Mouse (Mus musculus): ENCODE data around the gene Rnf31. TPM values are rescaled to one million over a fixed set of nuclear protein-coding genes. Genes with fewer than 3 reads are reported as not detected.

Rnf31 gene
- total RNA-seq, 2 experiments from 2014 or later: 38.0 to 43.0 TPM

DNA sequence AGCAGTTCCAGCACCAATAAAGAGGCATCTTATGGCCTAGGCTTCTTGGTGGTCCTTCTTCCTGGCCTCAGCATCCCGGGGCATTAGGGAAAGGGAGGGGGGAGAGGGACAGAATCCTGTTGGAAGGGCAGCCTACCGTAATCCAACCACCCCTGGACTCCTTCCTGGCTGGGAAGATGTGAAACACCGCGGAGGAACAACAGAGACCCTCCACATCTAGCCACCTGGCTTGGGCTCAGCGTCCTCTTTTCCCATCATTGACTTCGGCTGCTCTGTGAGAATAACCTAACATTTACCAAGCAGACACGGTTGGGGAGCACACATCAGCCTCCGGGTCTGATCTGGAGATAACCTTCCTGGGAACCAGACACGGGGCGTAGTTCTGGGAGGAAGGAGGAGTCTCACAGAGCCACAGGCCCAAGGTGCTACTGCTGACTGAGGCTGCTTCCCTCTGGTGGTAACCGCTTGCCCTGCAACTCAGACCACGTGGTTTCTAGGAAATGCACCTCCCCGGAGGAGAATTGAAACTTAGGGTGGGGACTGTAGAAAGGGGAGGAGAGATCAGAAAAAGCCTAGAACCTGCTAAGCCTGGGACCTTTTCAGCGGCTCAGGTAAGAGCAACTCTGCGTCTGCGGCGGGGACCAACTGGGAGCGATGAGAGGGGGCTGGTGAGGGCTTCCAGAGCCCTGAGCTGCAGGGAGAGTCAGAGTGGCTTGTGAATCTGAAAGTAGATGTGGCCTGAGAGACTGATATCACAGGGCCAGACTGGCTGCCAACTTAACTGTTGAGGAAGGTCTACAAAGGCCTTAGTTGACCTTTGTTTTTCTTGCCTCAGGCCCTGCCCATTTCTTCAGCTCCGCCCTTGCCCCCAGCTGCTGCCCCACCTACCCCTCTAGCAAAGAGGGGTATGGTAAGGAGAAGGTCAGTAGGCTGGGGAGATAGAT lies 12.4 kb downstream of the Rnf31 start:
- peak; percentile 80 to 90 for DNase-seq (ENCODE audit: low spot score in 2 of 2)

DNA sequence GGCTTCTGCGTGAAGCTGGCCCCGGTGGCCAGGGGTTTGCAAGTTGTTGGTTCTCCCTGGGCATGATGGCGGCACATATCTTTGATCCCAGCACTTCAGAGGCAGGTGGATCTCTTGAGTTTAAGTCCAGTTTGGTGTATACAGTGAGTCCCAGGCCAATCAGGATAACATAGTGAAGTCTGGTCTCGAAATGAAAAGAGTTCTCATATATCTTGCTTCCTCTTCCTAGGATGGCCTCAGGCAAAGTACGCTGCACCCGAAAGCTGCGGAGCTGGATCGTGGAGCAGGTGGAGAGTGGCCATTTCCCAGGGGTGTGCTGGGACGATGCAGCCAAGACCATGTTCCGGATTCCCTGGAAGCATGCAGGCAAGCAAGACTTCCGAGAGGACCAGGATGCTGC lies 13.3 kb downstream of the Rnf31 start:
- no peak for DNase-seq (ENCODE audit: low spot score in 2 of 2)

DNA sequence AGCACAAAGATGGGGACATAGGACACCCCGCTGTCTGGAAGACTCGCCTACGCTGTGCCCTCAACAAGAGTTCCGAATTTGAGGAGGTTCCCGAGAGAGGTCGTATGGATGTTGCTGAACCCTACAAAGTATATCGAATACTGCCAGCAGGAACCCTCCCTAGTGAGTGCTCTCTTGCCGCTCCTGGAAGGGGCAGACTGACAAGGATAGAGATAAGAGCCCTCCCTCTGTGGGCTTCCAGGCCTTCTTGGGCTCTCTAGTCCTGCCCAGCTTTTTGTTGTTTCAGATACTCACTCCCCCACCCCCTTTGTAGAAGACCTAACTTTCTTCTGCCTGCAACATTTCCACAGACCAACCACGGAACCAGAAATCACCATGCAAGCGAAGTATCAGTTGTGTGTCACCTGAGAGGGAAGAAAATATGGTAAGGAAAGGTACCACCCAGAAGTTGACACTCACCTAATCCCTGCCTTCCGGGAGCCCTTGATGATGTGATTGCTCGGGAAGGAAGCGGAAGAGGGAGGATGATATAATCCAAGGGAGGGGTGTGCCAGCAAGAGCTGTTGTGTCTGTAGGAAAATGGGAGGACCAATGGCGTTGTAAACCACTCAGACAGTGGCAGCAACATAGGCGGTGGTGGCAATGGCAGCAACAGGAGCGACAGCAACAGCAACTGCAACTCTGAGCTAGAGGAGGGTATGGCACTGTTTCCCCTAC lies 14.4 kb downstream of the Rnf31 start:
- DNase-seq (ENCODE audit: low spot score in 2 of 2): no peak

DNA sequence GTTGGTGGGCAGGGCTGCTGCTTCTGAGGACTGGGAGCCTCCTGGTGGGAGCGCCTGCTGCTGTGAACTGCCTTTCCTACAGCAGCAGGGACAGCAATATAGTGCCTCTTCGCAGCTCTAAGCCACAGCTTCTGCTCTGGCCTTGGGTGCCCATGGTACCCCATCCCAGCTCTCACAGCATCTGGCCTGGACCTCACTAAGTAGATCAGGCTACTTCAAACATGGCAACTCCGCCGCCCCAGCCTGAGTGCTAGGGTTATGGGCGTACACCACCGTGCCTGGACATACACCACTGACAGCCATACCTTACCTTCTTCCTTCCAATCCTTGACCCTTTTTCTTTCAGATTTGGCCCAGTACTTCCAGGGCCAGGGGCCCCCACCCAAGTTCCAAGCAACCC lies 16.8 kb downstream of the Rnf31 start:
- DNase-seq (ENCODE audit: low spot score in 2 of 2): no peak

DNA sequence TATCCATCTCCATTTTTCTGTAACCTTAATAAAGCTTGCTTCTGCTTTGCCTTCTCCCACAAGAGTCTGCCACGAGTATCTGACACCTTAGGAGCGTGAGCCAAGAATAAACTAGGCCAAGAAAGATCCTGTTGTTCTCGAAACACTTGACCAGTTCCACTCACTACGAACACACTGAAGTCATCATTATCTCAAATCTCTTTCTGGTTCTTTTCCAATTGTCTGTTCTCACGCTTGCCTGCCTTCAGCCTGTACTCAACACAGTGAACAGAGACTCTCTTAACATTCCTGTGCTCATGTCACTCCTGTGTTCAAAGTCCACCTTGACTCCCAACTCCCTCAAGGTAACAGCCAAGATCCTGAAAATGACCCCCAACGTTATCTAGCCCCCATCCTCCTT lies 21.8 kb downstream of the Rnf31 start:
- no peak for DNase-seq (ENCODE audit: low spot score in 2 of 2)

DNA sequence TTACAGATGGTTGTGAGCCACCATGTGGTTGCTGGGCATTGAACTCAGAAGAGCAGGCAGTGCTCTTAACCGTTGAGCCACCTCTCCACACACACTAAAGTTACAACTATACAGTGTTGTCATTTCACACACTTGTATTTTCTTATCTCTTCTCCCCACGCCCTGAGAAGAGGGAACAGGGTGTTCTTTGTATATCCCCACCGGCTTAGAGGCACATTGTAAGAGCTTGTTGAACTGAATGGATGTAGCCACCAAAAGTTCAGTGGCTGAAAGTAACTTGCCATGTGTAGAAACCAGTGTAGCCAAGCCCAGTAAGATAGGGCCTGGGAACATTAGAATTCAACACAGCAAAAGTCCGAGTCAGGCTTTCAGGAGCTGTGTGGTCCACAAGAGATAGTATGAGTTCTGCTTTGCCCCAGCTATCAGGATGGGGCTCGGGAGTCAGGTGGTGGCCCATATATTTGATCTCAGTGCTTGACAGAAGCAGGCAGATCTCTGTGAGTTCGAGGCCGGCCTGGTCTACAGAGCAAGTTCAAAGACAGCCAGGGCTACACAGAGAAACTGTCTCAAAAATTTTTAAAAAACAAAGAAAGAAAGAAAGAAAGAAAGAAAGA lies 23.2 kb downstream of the Rnf31 start:
- no peak for DNase-seq (ENCODE audit: low spot score in 2 of 2)

DNA sequence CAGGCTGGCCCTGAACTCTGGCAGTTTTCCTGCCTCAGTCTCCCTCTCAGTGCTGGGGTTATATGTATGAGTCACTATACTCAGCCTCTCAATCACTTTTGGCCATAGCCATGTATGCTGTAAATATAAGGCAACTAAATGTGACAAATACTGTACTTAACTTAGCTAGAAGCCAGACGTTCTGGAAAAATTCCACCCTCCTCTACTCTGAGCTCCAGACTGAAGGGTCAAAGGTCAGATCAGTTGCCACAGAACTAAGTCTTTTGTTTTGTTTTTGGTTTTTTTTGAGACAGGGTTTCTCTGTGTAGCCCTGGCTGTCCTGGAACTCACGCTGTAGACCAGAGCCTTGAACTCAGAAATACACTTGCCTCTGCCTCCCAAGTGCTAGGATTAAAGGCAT lies 24.4 kb downstream of the Rnf31 start:
- DNase-seq (ENCODE audit: low spot score in 2 of 2): no peak

DNA sequence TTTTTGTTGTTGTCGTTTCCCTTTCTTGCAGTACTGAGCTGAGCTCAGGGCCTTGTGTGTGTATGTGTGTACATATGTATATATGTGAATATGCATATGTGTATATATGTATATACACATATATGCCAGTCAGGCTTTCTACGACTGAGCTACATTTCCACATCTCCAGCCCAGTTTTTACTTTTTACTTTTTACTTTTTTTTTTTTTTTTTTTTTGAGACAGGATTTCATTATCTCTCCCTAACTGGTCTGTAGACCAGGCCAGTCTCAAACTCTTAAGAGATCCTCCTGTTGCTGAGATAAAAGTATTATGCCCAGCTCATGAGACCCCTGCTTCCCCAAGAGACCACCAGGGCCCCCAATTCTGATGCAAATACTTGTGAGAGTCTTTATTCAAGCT lies 25.3 kb downstream of the Rnf31 start:
- no peak for DNase-seq (ENCODE audit: low spot score in 2 of 2)

DNA sequence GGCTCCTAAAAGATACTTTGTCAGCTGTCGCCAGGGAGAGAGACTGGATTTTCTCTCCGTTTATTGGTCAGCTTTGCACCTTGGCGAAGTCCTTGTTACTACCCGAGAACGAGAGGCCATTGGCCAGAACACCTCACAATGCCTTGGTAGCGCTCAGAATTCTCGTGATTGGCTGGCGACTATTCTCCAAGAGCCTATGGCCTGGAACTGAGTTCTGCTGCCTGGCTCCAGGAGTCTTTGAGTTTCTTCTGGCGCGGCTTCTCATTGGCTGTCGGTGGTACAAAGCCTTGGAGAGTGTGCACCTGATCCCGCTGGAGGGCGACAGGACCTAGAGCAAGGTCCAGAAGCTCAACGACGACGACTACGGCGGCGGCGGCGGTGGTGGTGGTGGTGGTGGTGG lies 26.3 kb downstream of the Rnf31 start, which contains the start of gene Rec8:
Rec8 (plus strand) TSS at position 216 of the 400 bp plus-strand sequence.
- DNase-seq (ENCODE audit: low spot score in 2 of 2): no peak

DNA sequence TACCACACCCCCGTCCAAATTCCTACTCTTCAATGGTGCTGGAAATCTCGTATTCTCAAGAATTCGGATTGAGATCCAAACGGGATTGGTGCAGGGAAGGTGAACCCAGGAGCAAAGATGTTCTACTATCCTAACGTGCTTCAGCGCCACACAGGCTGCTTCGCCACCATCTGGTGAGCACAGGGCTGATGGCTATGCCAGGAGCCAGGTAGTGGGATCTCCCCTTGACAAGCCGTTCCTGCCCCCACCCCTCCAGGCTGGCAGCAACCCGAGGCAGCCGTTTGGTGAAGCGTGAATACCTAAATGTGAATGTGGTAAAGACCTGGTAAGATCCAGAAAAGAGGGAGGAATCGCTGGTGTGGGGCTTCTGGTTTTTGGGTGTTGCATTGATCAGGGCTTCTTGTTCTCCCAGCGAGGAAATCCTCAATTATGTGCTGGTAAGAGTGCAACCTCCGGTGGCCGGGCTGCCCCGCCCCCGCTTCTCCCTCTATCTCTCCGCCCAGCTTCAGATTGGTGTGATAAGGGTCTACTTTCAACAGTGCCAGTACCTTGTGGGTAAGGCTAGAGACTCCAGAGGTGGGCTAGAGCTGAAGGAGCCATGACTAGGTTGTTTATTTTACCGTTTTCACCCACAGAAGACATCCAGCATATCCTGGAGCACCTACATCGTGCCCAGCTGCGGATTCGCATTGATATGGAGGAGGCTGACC lies 27.1 kb downstream of the Rnf31 start:
- DNase-seq (ENCODE audit: low spot score in 2 of 2): no peak

DNA sequence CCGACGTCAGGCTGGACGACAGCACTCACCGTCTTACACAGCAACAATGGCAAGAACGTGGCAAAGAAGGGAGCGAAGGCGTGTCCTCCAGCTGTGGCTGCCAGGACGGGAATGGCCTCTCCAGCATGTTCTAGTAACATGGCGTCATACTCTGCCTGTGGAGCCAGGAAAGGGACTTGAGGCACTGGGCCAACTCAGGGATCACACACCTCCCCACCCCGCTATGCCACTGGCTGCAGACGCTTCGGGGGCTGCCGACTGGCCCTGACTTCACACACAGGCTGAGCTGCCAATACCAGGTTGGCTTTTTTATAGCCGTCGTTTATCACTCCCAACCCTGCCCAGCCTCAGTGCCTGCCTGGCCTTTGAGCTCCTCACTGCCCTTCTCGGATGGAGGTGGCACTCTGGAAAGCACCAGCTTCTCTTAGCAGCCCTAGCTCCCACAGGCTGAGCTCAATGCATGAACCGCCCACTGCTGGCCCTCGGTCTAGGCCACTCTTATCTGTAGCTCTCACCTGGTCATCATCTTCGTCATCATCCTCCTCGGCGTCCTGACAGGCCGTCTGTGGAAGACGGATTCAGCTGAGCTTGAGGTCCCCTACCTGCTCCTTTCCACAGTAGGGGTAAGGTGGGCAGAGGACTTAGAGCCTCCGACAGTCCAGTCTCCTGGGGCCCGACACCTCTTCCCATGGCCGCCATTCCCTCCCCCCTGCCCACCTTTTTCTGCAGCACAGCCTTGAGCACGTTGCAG lies 36.7 kb downstream of the Rnf31 start:
- DNase-seq (ENCODE audit: low spot score in 2 of 2): no peak

DNA sequence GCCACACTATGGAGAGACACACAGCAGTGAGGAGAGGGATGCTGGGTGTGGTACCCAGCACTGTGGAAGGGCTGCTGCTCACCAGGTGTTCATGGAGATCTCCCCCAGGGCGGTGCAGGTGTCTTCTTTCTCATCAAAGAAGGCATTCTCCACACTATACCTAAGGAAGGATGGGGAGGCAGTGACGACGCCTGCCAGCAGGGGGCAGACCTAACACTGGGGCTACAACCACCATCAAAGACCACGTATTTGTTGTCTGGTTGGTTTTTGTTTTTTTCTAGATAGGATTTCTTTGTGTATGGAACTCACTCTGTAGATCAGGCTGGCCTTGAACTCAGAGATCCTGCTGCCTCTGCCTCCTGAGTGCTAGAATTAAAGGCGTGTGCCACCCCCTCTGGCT lies 37.8 kb downstream of the Rnf31 start:
- peak in 1 of 2 experiments; percentile 48 for DNase-seq (ENCODE audit: low spot score in 2 of 2)

DNA sequence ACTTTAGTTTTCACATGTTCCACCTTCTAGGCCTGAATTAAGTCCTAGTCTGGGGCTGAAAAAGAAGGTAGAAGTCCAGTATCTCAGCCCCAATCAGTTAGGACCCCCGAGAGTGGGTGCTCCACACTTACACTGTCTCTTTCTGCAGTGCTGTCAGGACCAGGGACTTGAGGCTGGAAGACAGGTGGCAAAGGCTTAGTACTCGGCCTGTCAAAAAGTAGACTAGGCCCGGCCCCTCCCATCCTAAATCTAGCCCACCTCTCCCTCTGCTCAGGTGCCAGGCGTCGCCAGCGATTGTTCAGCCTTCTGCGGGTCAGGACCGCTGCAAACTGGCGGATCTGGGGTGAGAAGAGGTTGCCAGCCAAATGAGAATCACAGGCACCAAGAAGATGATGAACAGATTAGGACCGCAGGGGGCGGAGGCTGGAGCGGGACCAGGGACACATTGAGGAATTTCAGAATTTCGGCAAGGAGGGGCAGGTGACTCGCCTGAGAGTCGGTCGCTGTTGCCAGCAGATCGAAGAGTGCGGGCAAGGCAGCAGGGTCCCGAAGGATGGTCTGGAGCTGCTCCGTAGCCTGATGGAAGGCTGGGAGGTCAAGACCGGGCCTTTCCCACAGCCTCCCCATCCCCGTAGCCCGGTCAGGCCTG lies 43.5 kb downstream of the Rnf31 start:
- peak in 1 of 2 experiments; percentile 36 for DNase-seq (ENCODE audit: low spot score in 2 of 2)

DNA sequence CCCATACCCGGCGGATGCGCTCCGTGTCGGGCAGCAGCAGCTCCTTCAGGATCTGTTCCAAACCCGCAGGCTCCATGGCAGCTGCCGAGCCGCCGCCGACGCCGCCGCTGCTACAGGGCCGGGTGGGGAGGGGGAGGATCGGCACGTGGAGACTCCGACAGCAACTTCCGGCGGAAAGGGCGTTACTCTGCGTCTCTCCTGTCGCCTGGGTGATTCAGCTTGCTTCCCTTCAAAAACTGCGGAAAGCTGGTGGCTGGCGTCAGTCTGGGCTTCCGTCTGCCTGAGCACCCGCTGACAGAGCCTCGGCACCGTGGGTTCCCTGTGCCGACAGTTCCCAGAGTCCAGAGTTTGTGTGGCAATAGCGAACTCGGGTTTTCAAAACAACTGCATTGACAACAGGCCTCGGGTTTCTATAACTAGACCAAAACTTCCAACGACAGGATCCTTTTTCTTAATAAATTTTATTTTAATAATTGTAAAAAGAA lies 44.1 kb downstream of the Rnf31 start, which contains the start of gene Ipo4:
Ipo4 (minus strand) TSS at position 435 of the 485 bp plus-strand sequence.
- peak; percentile 88 to 94 for DNase-seq (ENCODE audit: low spot score in 2 of 2)

DNA sequence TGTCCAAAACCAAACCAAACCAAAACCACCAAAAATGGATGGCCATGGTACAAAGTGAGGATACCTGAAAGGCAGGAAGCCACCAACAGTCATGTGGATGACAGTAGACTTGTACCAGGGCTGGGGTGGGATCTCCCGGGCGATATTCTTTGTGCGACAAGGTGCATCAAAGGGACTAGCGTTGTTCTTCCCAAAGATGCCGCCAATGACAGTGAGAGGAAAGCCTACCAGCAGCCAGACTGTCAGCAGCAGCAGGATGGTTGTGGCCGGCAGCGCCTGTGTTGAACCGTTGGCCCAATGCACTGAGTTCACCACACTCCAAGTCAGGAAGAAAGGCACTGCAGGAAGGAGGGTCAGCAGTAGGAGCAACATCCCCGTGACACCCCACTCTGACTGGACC lies 46.3 kb downstream of the Rnf31 start, which contains the start of gene Gm49378:
Gm49378 (minus strand) TSS at position 101 of the 400 bp plus-strand sequence.
- DNase-seq (ENCODE audit: low spot score in 2 of 2): no peak

DNA sequence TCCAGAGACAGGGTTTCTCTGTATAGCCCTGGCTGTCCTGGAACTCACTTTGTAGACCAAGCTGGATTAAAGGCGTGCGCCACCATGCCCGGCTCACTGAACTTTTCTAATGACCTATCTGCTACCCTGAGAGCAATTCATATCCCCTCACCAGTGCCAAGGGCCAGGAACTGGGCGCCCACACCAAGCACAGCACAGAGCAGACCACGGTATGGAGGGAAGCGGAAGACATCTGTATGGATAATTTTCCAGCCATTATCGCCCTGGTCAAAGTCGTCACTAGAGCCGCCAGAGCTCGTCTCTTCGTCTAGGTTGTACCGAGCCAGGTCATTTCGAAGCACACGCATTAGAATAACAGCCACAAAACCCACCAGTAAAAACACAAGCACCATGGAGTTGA lies 49.3 kb downstream of the Rnf31 start:
- no peak for DNase-seq (ENCODE audit: low spot score in 2 of 2)

DNA sequence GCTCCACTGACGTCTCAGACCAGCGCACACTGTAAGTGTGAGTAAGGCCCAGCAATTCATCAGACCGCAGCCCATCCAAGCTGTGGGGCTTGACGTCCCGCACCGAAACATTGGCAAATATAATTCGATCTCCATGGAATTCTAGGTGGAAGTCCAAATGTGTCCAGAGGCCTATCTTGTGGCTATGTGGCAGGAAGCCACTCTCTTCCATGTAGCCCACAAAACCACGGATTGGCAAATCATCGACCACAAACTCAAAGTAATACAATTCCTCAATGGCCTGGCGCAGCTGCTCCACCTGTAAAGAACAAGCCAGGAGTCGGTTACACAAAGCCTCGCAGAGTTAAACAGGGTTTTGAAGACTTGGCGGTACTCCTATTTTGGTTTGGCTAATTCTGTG lies 49.8 kb downstream of the Rnf31 start:
- no peak for DNase-seq (ENCODE audit: low spot score in 2 of 2)

DNA sequence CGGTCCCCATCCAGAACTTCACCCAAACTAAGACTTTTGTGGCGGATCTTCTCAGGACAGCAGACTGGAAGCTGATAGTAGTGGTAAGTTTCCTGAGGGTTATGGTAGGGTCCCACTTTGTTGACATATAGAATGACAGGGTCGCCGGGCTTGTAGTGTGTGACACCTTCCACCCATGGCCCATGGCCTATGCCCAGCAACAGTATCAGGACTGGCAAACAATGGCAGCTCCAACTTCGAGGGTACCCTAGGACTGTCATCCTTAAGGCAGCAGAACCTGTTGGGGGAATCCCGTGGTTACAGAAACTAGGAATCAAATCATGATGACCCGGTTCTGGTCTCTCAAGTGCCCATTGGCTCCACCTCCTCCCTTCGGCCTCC lies 51.2 kb downstream of the Rnf31 start:
- DNase-seq (ENCODE audit: low spot score in 2 of 2): no peak

DNA sequence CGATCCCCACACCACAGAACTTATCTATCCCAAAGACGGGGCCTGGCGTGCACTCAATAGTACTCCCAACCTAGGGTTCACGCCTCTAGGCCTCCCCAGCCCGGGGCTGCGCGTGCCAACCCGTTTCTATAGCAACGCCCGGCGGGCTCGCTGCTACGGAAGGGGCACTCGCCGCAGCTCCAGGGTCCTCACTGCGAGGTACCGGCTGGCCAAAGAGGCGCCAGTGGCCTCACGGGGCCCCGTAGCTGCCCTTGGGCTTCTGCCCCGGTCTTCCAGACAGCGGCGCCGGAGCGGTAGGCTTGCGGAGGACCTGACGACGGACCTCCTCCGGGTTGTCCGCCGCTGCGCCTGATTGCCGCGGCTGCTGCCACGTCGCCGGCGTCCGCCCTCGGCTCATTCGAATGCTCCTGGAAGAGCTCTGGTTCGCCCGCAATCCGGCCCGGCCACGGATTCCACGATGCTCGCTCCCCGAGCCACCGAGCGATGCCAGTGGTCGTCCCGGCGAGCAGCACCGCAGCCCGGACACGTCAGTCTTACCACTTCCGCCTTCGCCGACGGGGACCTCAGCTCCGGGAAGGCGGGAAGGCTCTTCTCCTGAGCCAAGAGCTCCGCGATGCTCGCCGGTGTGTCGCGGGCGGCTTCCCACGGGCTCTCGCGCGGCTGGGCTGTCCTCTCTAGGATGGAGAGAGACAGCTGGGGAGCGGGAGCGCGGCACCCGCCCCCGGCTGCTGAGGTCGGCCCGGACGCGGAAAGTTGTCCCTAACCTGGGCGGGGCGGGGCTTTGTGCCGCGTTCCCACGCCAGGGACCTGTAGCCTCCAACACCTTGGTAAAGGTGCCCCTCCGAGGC lies 51.8 kb downstream of the Rnf31 start, which contains the start of gene Tm9sf1:
Tm9sf1 (minus strand) TSS at position 747 of the 848 bp plus-strand sequence.
- DNase-seq (ENCODE audit: low spot score in 2 of 2): peak; percentile 83 to 90
